Mouse (Mus musculus) heart, postnatal 0 days (tissue): Measurements from ENCODE around the gene Rnf223.

ENCODE experiments used
- CTCF ChIP-seq: IDR thresholded peaks from 2 replicates; pipeline ENCODE4 v1.5.1; 2016; ENCODE audit warnings: antibody characterized with exemption, control low read depth, low read depth
- EP300 ChIP-seq: IDR thresholded peaks from 2 replicates; pipeline ENCODE4 v1.6.1; 2016; ENCODE audit warnings: antibody characterized with exemption, low read depth

GRCm38 (mm10) chr4:156087398-156088087 lies 42.8 kb upstream of the Rnf223 start:
- TF ChIP-seq EP300 (no peak), CTCF (no peak)
